25 mouse cellular contexts compared by ENCODE assay signal in genomic region chr14:101666536-101666935, GRCm38 (mm10). TPM values are rescaled to one million over a fixed set of nuclear protein-coding genes. Genes with fewer than 3 reads are reported as not detected.
DNase-seq lines count a peak whose midpoint lies in the region; ATAC-seq and TF ChIP-seq lines count a peak whose summit lies in the region.
"Had no signal": no experiment of that assay in that cellular context is flagged by ENCODE, and none has a peak within 500 bp of the region (broad histone marks: within the 10 kb centered on the region; RNA-seq: fewer than 3 reads in every experiment).

No protein-coding gene starts in this region.

- no peak overlapping the region for H3K9ac ChIP-seq in kidney, embryonic 16.5 days (replicated peaks; ENCODE audit: low read length)
- H3K9ac ChIP-seq: forebrain, embryonic 15.5 days; liver, embryonic 15.5 days; midbrain, embryonic 15.5 days; neural tube, embryonic 15.5 days had no signal

- H3K27ac ChIP-seq in gastrocnemius, adult 2 months: no peak overlapping the region
- no peak overlapping the region for H3K27ac ChIP-seq in kidney, embryonic 16.5 days (ENCODE audit: low read length)
- H3K27ac ChIP-seq: forebrain, embryonic 15.5 days; heart, embryonic 10.5 days; hindbrain, embryonic 10.5 days; limb, embryonic 10.5 days; liver, embryonic 15.5 days; macrophage; midbrain, embryonic 15.5 days; neural tube, embryonic 15.5 days had no signal

- peaks cover 11% of the 10 kb centered on the region; the same call in 1 of the 2 replicates for H3K36me3 ChIP-seq in kidney, embryonic 16.5 days (ENCODE audit: insufficient read depth, low read length)

- peak; percentile 34; the same call in 1 of the 2 replicates for TF ChIP-seq CTCF in gastrocnemius, adult 2 months (IDR thresholded peaks at IDR 0.05)
- TF ChIP-seq CTCF in Patski (IDR thresholded peaks at IDR 0.05): peak; percentile 39

- no peak overlapping the region for H3K4me3 ChIP-seq in gastrocnemius, adult 2 months
- H3K4me3 ChIP-seq in kidney, embryonic 16.5 days (ENCODE audit: low read length): no peak overlapping the region
- H3K4me3 ChIP-seq: forebrain, embryonic 15.5 days; heart, embryonic 10.5 days; hindbrain, embryonic 10.5 days; limb, embryonic 10.5 days; liver, embryonic 15.5 days; midbrain, embryonic 15.5 days; neural tube, embryonic 15.5 days had no signal

- H3K9me3 ChIP-seq in kidney, embryonic 16.5 days (ENCODE audit: low read length): no peaks in the 10 kb centered on the region
- H3K9me3 ChIP-seq: forebrain, embryonic 15.5 days; heart, embryonic 10.5 days; hindbrain, embryonic 10.5 days; limb, embryonic 10.5 days; liver, embryonic 15.5 days; midbrain, embryonic 15.5 days; neural tube, embryonic 15.5 days had no signal

- no peak for DNase-seq in gastrocnemius, adult 2 months
- no peak for DNase-seq in gastrocnemius, postnatal 10 days
- peak; percentile 30 for DNase-seq in kidney, adult 9 months
- DNase-seq in 3T3-L1 (ENCODE audit: low read depth, low spot score) (peak; percentile 44), Patski (ENCODE audit: low read depth, low spot score) (no peak)
- no peak for DNase-seq in neural tube, embryonic 10.5 days (ENCODE audit: extremely low spot score, low spot score)
- DNase-seq: adrenal gland, postnatal 10 days; B cell, adult 2 months; cerebellum, adult 8-10 months; cerebellum, postnatal 36 days; kidney, adult 8-10 months; kidney, postnatal 4 days; layer of hippocampus, adult 9-11 months; liver; right cerebral cortex, adult 18-20 months had no signal

- CTCF ChIA-PET in Patski (lab: Charles Lee): interaction anchor here (1.5 kb wide), 2 partner anchors 14 to 20 kb away, joined by 3 to 4 read pairs; no protein-coding TSS in a partner anchor

- no peak overlapping the region for H3K4me2 ChIP-seq in kidney, embryonic 16.5 days (replicated peaks; ENCODE audit: low read depth, low read length)
- H3K4me2 ChIP-seq: forebrain, embryonic 15.5 days; liver, embryonic 15.5 days; midbrain, embryonic 15.5 days; neural tube, embryonic 15.5 days had no signal

- POLR2A ChIA-PET in Patski (lab: Charles Lee): no interaction called here

- intact Hi-C loops in gastrocnemius, adult 2 months (cut with DNase I): loop anchor here (10.0 kb wide), 1 partner anchor 278 kb away; no protein-coding TSS in a partner anchor

- 85% methylated on average over 5 of the region's 5 CpGs for WGBS in kidney, embryonic 16.5 days

- no peak for ATAC-seq in kidney, embryonic 16.5 days (ENCODE audit: low FRiP score, low TSS enrichment)
- no peak for ATAC-seq in Patski
- ATAC-seq: forebrain, embryonic 15.5 days; midbrain, embryonic 15.5 days had no signal

- no peaks in the 10 kb centered on the region for H3K4me1 ChIP-seq in kidney, embryonic 16.5 days (ENCODE audit: insufficient read depth, low read length)
- H3K4me1 ChIP-seq: forebrain, embryonic 15.5 days; heart, embryonic 10.5 days; hindbrain, embryonic 10.5 days; liver, embryonic 15.5 days; midbrain, embryonic 15.5 days; neural tube, embryonic 15.5 days had no signal

- H3K27me3 ChIP-seq in kidney, embryonic 16.5 days (ENCODE audit: insufficient read depth, low read length): no peaks in the 10 kb centered on the region
- no peaks in the 10 kb centered on the region for H3K27me3 ChIP-seq in Patski
- H3K27me3 ChIP-seq: forebrain, embryonic 15.5 days; liver, embryonic 15.5 days; midbrain, embryonic 15.5 days; neural tube, embryonic 15.5 days had no signal

- in situ Hi-C loops in Patski (cut with MboI; ENCODE audit: low pct_unique_long_range_greater_than_20kb): no loop called here

RNA-seq across cellular contexts. Expression of gene Uchl3, which starts 12.8 kb away (rescaled TPM):
- total RNA-seq in gastrocnemius, adult 2 months (2021): 10 to 100 TPM; 25.9 to 32.9 TPM
- total RNA-seq in gastrocnemius, postnatal 10 days (2021): 10 to 100 TPM; 41.4 to 43.3 TPM
- polyA plus RNA-seq in kidney, embryonic 16.5 days (2015; fragmentation: Nextera tagmentation; extraction: Ambion mirVana): 137 and 143 TPM in 2 replicates
- polyA plus RNA-seq in Patski (2021): 53.0 TPM

RNA-seq across cellular contexts. Expression of gene Commd6, which starts 26.1 kb away (rescaled TPM):
- total RNA-seq in gastrocnemius, adult 2 months (2021): 10 to 100 TPM; 11.5 to 14.7 TPM
- 10 to 100 TPM; 23.5 to 27.2 TPM for total RNA-seq in gastrocnemius, postnatal 10 days (2021)
- 94.7 and 97.1 TPM in 2 replicates for polyA plus RNA-seq in kidney, embryonic 16.5 days (2015; fragmentation: Nextera tagmentation; extraction: Ambion mirVana)
- polyA plus RNA-seq in Patski (2021): 60.6 TPM

RNA-seq across cellular contexts. Expression of gene Tbc1d4, which starts 57.5 kb away (rescaled TPM):
- total RNA-seq in gastrocnemius, adult 2 months (2021): 10 to 100 TPM; 28.8 to 62.9 TPM
- 10 to 100 TPM; 28.5 to 36.4 TPM for total RNA-seq in gastrocnemius, postnatal 10 days (2021)
- 22.0 and 23.0 TPM in 2 replicates for polyA plus RNA-seq in kidney, embryonic 16.5 days (2015; fragmentation: Nextera tagmentation; extraction: Ambion mirVana)
- polyA plus RNA-seq in Patski (2021): 11.8 TPM
- total RNA-seq: MEL had no signal

Comparison
In these comparisons a context has a peak if more than half of its experiments do, and no peak if none do; other contexts are left out.
1. DNase-seq: peak in kidney, adult 9 months (single experiment) and 3T3-L1 (single experiment); none in gastrocnemius, adult 2 months (single experiment), gastrocnemius, postnatal 10 days (single experiment), Patski (single experiment) and neural tube, embryonic 10.5 days (single experiment).